Mouse (Mus musculus) liver, embryonic 13.5 days (tissue): ENCODE results near the gene Pim2. TPM values are rescaled to one million over a fixed set of nuclear protein-coding genes. Genes with fewer than 3 reads are reported as not detected.

Source experiments
- ATAC-seq: fragments of 200-750 bp; cut with Nextera tagmentation; 2 replicates; pipeline ENCODE4 v1.8.0; 2017; ENCODE audit warnings: low read depth, mild to moderate bottlenecking, moderate number of reproducible peaks, moderate library complexity
- DNase-seq: peaks from one replicate; pipeline ENCODE4 v3.0.0; 2022
- H3K27ac ChIP-seq: fragments of 300-500 bp; sonication (generic); 2 replicates; pipeline ENCODE4 v1.5.1; 2015; ENCODE audit warnings: moderate library complexity, mild to moderate bottlenecking, inconsistent platforms
- H3K27me3 ChIP-seq: fragments of 300-500 bp; sonication (generic); 2 replicates; pipeline ENCODE4 v1.6.1; 2015; ENCODE audit warnings: mild to moderate bottlenecking, inconsistent platforms
- H3K36me3 ChIP-seq: fragments of 300-500 bp; sonication (generic); 2 replicates; pipeline ENCODE4 v1.6.1; 2015; ENCODE audit warnings: mild to moderate bottlenecking, inconsistent platforms
- H3K4me1 ChIP-seq: fragments of 300-500 bp; sonication (generic); replicated peaks from 2 replicates; pipeline ENCODE4 v1.6.1; 2015; ENCODE audit warnings: inconsistent platforms
- H3K4me2 ChIP-seq: fragments of 300-500 bp; sonication (generic); 2 replicates; pipeline ENCODE4 v1.6.1; 2015; ENCODE audit warnings: inconsistent platforms, mild to moderate bottlenecking, moderate library complexity
- H3K4me3 ChIP-seq: fragments of 300-500 bp; sonication (generic); replicated peaks from 2 replicates; pipeline ENCODE4 v1.5.1; 2015; ENCODE audit warnings: mild to moderate bottlenecking, inconsistent platforms
- H3K9ac ChIP-seq: fragments of 300-500 bp; sonication (generic); 2 replicates; pipeline ENCODE4 v1.6.1; 2015; ENCODE audit warnings: mild to moderate bottlenecking, inconsistent platforms
- H3K9me3 ChIP-seq: fragments of 300-500 bp; sonication (generic); replicated peaks from 2 replicates; pipeline ENCODE4 v1.6.1; 2016; ENCODE audit warnings: inconsistent platforms
- WGBS: fragments of 180-500 bp; shearing (Covaris S2); methylation state at CpG from one replicate; pipeline ENCODE4 v1.1.7; 2015; ENCODE audit not compliant: insufficient replicate concordance; 5-methylcytosine and 5-hydroxymethylcytosine counted together
- polyA plus RNA-seq: library from polyadenylated mRNA; unstranded; fragments of >200 nt; fragmentation: Nextera tagmentation; extraction: Ambion mirVana; gene quantifications from 2 replicates; pipeline ENCODE4 v1.2.1, GENCODE M21; 2015

Pim2 gene
- polyA plus RNA-seq, 1 experiment from 2014 or later = 2.8 TPM

DNA sequence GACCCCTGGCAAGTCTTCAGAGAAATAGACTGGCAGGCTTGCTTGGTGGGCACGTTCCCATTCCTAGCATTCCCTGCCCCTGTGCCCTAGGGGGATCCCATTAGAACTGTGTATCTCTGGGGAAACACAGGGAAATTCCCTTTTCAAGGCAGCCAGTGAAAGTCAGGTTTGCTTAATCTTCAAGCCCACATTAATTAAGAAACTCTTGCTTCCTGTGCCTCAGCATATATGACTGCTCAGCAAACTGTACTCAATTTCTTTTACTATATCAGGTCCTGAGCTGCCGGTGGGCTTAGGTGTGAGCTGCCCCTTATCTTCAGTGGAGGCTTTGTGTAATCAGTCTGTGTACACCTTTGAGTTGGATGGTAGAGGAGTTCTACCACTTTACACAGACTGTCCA is 12.3 kb upstream of the Pim2 start:
- Histone ChIP-seq H3K9ac (no peak overlapping the region), H3K36me3 (peaks cover 35% of the 10 kb centered on the region), H3K27me3 (no peaks in the 10 kb centered on the region), H3K4me3 (no peak overlapping the region), H3K4me1 (peaks cover 23% of the 10 kb centered on the region), H3K27ac (no peak overlapping the region), H3K4me2 (no peak overlapping the region), H3K9me3 (no peaks in the 10 kb centered on the region)
- DNase-seq (no peak), ATAC-seq (no peak)
- 48% methylated on average over 2 of the region's 2 CpGs for WGBS

DNA sequence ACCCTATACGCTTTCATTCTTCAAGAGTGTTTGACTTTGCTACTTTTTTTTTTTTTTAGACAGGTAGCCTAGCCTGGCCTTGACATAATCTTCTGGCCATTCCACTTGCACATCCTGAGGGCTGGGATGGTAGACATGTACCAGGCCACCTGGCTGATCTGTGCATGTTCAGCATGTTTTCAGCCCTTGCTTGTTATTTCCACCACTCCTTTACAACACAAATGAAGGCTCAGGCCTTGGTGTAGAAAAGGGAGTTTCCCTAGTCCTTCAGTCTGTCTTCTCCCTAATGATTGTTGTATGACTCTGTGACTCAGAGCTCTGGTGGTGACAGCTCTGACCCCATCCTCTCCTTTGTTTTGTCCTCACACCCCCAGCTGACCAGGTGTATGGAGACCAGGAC is 10.9 kb upstream of the Pim2 start:
- no peaks in the 10 kb centered on the region for H3K27me3 ChIP-seq
- no peak for DNase-seq
- no peak overlapping the region for H3K27ac ChIP-seq
- no peak overlapping the region for H3K4me3 ChIP-seq
- no peak for ATAC-seq
- no peaks in the 10 kb centered on the region for H3K9me3 ChIP-seq
- H3K9ac ChIP-seq = no peak overlapping the region
- H3K4me1 ChIP-seq = peaks cover 13% of the 10 kb centered on the region
- WGBS = 75% methylated on average over 1 of the region's 1 CpGs
- peaks cover 44% of the 10 kb centered on the region for H3K36me3 ChIP-seq
- H3K4me2 ChIP-seq = no peak overlapping the region

DNA sequence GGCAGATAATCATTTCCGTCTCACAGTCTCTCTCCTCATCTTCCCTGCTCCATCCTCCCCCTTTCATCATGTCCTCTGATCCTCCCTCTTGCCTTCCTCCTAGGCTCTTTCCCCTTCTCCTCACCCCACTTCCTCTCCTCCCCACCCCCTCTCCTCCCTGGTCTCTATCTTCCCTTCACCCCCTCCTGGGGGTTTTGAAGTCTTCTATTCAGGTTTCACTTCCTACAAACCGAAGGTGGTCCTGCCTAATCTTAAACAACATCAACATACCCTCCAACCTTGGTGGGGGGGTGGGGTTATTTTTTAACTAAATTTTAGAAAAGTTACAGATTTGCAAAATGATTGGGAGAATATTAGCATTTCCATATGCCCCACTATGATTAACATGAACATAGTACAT is 9.6 kb upstream of the Pim2 start:
- Histone ChIP-seq H3K27ac (no peak overlapping the region), H3K4me1 (peaks cover 13% of the 10 kb centered on the region), H3K9ac (no peak overlapping the region), H3K4me3 (no peak overlapping the region), H3K4me2 (no peak overlapping the region), H3K27me3 (no peaks in the 10 kb centered on the region), H3K36me3 (peaks cover 55% of the 10 kb centered on the region), H3K9me3 (no peaks in the 10 kb centered on the region)
- no peak for ATAC-seq
- WGBS = 41% methylated on average over 2 of the region's 2 CpGs
- DNase-seq = no peak

DNA sequence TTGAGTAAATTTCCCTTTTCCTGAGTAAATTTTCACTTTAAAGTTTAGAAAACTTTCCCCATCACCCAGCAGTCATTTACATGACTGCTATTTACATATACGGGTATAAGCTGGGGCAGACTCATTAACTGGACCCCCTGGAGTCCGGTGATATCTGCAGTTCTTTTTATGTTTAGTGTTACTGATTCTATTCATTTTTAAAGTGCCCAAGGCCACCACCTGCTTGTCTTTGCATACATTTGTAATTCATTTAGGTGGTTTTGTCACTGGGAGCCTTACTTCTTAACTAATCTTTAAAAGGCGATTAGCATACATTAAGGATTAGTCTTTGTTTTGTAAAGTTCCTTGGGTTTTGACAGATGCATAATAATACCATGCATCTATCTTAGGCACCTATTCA is 8.2 kb upstream of the Pim2 start:
- Histone ChIP-seq H3K9ac (no peak overlapping the region), H3K27me3 (no peaks in the 10 kb centered on the region), H3K36me3 (peaks cover 68% of the 10 kb centered on the region), H3K9me3 (no peaks in the 10 kb centered on the region), H3K27ac (no peak overlapping the region), H3K4me2 (no peak overlapping the region), H3K4me3 (no peak overlapping the region), H3K4me1 (peaks cover 11% of the 10 kb centered on the region)
- ATAC-seq = no peak
- WGBS = 59% methylated on average over 3 of the region's 3 CpGs
- DNase-seq = no peak

DNA sequence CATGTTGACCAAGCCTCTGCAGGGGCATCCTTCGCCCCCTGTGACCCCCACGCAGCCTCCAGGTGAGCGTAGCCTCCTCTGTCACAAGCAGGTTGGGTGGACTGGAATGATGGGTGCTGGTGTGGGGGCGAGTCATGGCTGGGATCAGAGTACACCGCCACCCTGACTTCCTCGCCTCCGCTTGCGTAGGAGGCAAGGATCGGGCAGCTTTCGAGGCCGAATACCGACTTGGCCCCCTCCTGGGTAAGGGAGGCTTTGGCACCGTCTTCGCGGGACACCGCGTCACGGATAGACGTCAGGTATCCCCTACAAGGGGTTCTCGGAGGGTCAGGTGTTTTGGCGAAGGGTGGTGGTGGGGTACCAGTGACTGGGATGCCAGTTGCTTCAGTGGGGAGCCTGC is 433 bp downstream of the Pim2 start:
- H3K4me2 ChIP-seq = peak overlapping the region; percentile 90
- peak overlapping the region; percentile 59 for H3K4me3 ChIP-seq
- peak; percentile 18 for ATAC-seq
- H3K36me3 ChIP-seq = peaks cover 27% of the 10 kb centered on the region
- DNase-seq = no peak
- no peaks in the 10 kb centered on the region for H3K9me3 ChIP-seq
- 9% methylated on average over 21 of the region's 21 CpGs for WGBS
- H3K27ac ChIP-seq = no peak overlapping the region
- H3K27me3 ChIP-seq = no peaks in the 10 kb centered on the region
- H3K9ac ChIP-seq = peak overlapping the region; percentile 68
- peaks cover 24% of the 10 kb centered on the region for H3K4me1 ChIP-seq

GRCm38 (mm10) chrX:7879819-7880218 is 1.8 kb downstream of the Pim2 start:
- ATAC-seq = no peak
- H3K9me3 ChIP-seq = no peaks in the 10 kb centered on the region
- 7% methylated on average over 11 of the region's 11 CpGs for WGBS
- peaks cover 25% of the 10 kb centered on the region for H3K4me1 ChIP-seq
- peak; percentile 45 for DNase-seq
- no peaks in the 10 kb centered on the region for H3K27me3 ChIP-seq
- H3K4me3 ChIP-seq = 0 out of 2 replicates have a peak overlapping the region, but pooled peaks have one; percentile 16
- H3K4me2 ChIP-seq = peak overlapping the region; percentile 90
- no peak overlapping the region for H3K9ac ChIP-seq
- peaks cover 14% of the 10 kb centered on the region for H3K36me3 ChIP-seq
- no peak overlapping the region for H3K27ac ChIP-seq

GRCm38 (mm10) chrX:7883841-7884567 is 5.9 kb downstream of the Pim2 start, which contains the start of gene Slc35a2:
Gene Slc35a2, plus strand, starts transcription at chrX:7884028.
- WGBS = 7% methylated on average over 47 of the region's 49 CpGs
- DNase-seq (peak; percentile 77), ATAC-seq (peak; percentile 95)
- Histone ChIP-seq H3K4me1 (peaks cover 19% of the 10 kb centered on the region), H3K36me3 (no peaks in the 10 kb centered on the region), H3K27me3 (no peaks in the 10 kb centered on the region), H3K27ac (peak within 1 kb of the TSS; percentile 63), H3K4me3 (peak within 1 kb of the TSS; percentile 72), H3K4me2 (peak within 1 kb of the TSS; percentile 75), H3K9me3 (no peaks in the 10 kb centered on the region), H3K9ac (peak within 1 kb of the TSS; percentile 66)

- peak overlapping the region; percentile 69 for H3K4me3 ChIP-seq
- peaks cover 13% of the 10 kb centered on the region for H3K4me1 ChIP-seq
- ATAC-seq = no peak
- no peak for DNase-seq
- H3K36me3 ChIP-seq = peaks cover 21% of the 10 kb centered on the region
- no peaks in the 10 kb centered on the region for H3K9me3 ChIP-seq
- peak overlapping the region; percentile 70 for H3K9ac ChIP-seq
- H3K27ac ChIP-seq = peak overlapping the region; percentile 67; the same call in 1 of the 2 replicates
- no peaks in the 10 kb centered on the region for H3K27me3 ChIP-seq
- H3K4me2 ChIP-seq = peak overlapping the region; percentile 68
- WGBS = 26% methylated on average over 13 of the region's 13 CpGs
Observed at GRCm38 (mm10) chrX:7898211-7898610, 20.1 kb downstream of the Pim2 start.

DNA sequence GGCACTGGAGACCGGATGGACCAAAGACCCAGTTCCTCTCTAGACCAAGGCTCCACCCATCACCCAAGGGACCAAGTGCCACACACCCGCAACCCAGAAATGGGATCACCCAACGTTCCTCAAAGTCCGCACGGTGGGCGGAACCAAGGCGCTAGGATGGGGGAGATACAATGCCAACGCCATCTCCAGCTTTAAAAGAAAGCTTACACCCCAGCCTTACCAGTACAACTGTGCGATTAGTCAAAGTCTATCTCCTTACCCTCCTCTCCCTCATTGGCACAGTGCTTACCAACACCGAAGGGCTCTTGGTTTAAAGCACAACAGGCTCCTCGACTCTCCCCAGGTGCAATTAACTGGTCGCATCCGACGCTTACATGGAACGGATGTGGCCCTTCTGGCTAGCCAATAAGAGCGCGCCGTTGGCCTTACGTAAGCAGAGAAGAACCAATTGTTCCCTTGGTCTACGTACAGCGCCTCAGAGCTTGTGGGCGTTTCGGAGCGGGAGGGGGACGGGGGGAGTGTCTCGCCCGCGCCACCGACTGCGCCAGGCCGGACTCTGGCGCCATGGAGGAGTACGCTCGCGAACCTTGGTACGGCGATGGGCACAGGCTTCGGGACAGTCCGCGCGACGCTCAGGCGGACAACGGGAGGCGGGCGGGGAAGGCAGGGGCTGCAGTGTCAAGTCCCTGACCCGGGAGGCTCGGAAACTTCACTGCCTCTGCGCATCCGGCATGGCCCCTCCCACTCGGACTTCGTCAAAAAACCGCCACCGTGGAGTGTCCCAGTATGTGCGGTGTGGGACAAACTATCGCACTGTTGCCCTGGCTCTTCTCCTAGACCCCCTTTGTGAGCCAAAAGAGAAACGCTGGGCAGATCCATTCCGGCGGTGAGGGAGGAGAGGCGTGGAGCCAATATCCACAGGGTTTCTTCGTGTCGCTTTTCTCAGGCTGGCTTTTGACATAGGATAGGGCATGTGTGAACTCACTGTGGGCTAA is 21.1 kb downstream of the Pim2 start, which contains the start of the genes Pqbp1 and Timm17b:
Gene Pqbp1 (minus strand): TSS at position 390 of the 995 bp plus-strand sequence.
Gene Timm17b (plus strand): TSS at position 478 of the 995 bp plus-strand sequence.
- DNase-seq (peak; percentile 84), ATAC-seq (peak; percentile 99)
- Histone ChIP-seq H3K36me3 (peaks cover 18% of the 10 kb centered on the region), H3K27me3 (no peaks in the 10 kb centered on the region), H3K4me3 (peak within 1 kb of the TSS; percentile 69), H3K9me3 (no peaks in the 10 kb centered on the region), H3K4me2 (peak within 1 kb of the TSS; percentile 75), H3K9ac (peak within 1 kb of the TSS; percentile 72), H3K27ac (peak within 1 kb of the TSS; percentile 73), H3K4me1 (peaks cover 13% of the 10 kb centered on the region)
- whole genome bisulfite sequencing = 10% methylated on average over 62 of the region's 62 CpGs

GRCm38 (mm10) chrX:7904441-7904840 is 26.4 kb downstream of the Pim2 start:
- no peak overlapping the region for H3K9ac ChIP-seq
- H3K4me2 ChIP-seq = no peak overlapping the region
- peaks cover 12% of the 10 kb centered on the region for H3K36me3 ChIP-seq
- no peak overlapping the region for H3K4me3 ChIP-seq
- WGBS = 82% methylated on average over 5 of the region's 5 CpGs
- no peaks in the 10 kb centered on the region for H3K9me3 ChIP-seq
- H3K27me3 ChIP-seq = no peaks in the 10 kb centered on the region
- peaks cover 8% of the 10 kb centered on the region for H3K4me1 ChIP-seq
- ATAC-seq (no peak), DNase-seq (no peak)
- no peak overlapping the region for H3K27ac ChIP-seq

DNA sequence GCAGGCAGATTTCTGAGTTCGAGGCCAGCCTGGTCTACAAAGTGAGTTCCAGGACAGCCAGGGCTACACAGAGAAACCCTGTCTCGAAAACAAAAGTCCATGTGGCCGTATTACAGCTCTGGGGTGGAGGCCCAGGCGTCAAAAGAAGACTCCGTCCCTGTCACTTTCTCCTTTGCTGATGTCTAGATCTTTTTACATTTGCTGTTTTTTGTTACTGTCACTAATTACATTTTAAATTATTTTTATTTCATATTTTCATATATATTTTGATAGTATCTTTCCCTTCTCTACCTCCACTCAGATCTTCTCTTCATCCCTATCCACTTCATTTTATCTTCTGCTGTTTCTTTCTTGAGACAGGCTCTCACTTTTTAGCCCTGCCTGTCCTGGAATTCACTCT is 29.7 kb downstream of the Pim2 start, which contains the start of gene Gm10491:
Gene Gm10491 (minus strand): TSS at position 101 of the 400 bp plus-strand sequence.
- DNase-seq (no peak), ATAC-seq (no peak)
- H3K9me3 ChIP-seq = no peaks in the 10 kb centered on the region
- H3K4me3 ChIP-seq = no peak within 1 kb of the TSS
- peaks cover 12% of the 10 kb centered on the region for H3K36me3 ChIP-seq
- 70% methylated on average over 5 of the region's 5 CpGs for WGBS
- no peaks in the 10 kb centered on the region for H3K27me3 ChIP-seq
- H3K9ac ChIP-seq = no peak within 1 kb of the TSS
- no peaks in the 10 kb centered on the region for H3K4me1 ChIP-seq
- no peak within 1 kb of the TSS for H3K4me2 ChIP-seq
- H3K27ac ChIP-seq = no peak within 1 kb of the TSS
